Mouse (Mus musculus): Measurements from ENCODE around the gene Prl2c3. TPM values are rescaled to one million over a fixed set of nuclear protein-coding genes. Genes with fewer than 3 reads are reported as not detected.

The Prl2c3 gene
- not detected for polyA plus RNA-seq (2017; shearing (Covaris generic))

GRCm38 (mm10) chr13:12799979-12800378 is at the start of gene Prl2c3:
Gene Prl2c3 (minus strand): TSS chr13:12800079.

Other genes starting within 250 kb of the Prl2c3 start
- gene Ero1lb, start 234.2 kb downstream of the Prl2c3 start, polyA plus RNA-seq (2017; shearing (Covaris generic)) = 12.4 TPM
- gene Prl2c2, start 205.3 kb upstream of the Prl2c3 start, polyA plus RNA-seq (2017; shearing (Covaris generic)) = not detected

Data from inflammation-experienced regulatory T-cells, adult 16 weeks (primary cell).